Mouse (Mus musculus) intestine, embryonic 15.5 days (tissue): Measurements from ENCODE around the gene Ube2ql1. TPM values are rescaled to one million over a fixed set of nuclear protein-coding genes. Genes with fewer than 3 reads are reported as not detected.

Experiments used
- ATAC-seq: fragments of 200-750 bp; cut with Nextera tagmentation; 2 replicates; pipeline ENCODE4 v1.8.0; 2017; ENCODE audit warnings: moderate TSS enrichment, moderate library complexity
- H3K27ac ChIP-seq: fragments of 300-500 bp; sonication (generic); 2 replicates; pipeline ENCODE4 v1.5.1; 2015; ENCODE audit warnings: mild to moderate bottlenecking, inconsistent platforms
- H3K27me3 ChIP-seq: fragments of 300-500 bp; sonication (generic); replicated peaks from 2 replicates; pipeline ENCODE4 v1.6.1; 2015; ENCODE audit warnings: inconsistent platforms
- H3K36me3 ChIP-seq: fragments of 300-500 bp; sonication (generic); 2 replicates; pipeline ENCODE4 v1.6.1; 2015; ENCODE audit warnings: inconsistent platforms
- H3K4me1 ChIP-seq: fragments of 300-500 bp; sonication (generic); replicated peaks from 2 replicates; pipeline ENCODE4 v1.6.1; 2015; ENCODE audit warnings: inconsistent platforms
- H3K4me2 ChIP-seq: fragments of 300-500 bp; sonication (generic); replicated peaks from 2 replicates; pipeline ENCODE4 v1.6.1; 2015; ENCODE audit warnings: mild to moderate bottlenecking, inconsistent platforms
- H3K4me3 ChIP-seq: fragments of 300-500 bp; sonication (generic); replicated peaks from 2 replicates; pipeline ENCODE4 v1.5.1; 2015; ENCODE audit warnings: inconsistent platforms
- H3K9ac ChIP-seq: fragments of 300-500 bp; sonication (generic); 2 replicates; pipeline ENCODE4 v1.6.1; 2015; ENCODE audit warnings: inconsistent platforms
- H3K9me3 ChIP-seq: fragments of 300-500 bp; sonication (generic); 2 replicates; pipeline ENCODE4 v1.6.1; 2016; ENCODE audit warnings: inconsistent platforms
- WGBS: fragments of 180-500 bp; shearing (Covaris S2); methylation state at CpG from one replicate; pipeline ENCODE4 v1.1.7; 2015; 5-methylcytosine and 5-hydroxymethylcytosine counted together
- polyA plus RNA-seq: library from polyadenylated mRNA; unstranded; fragments of >200 nt; fragmentation: Nextera tagmentation; extraction: Ambion mirVana; gene quantifications from 2 replicates; pipeline ENCODE4 v1.2.1, GENCODE M21; 2015

The Ube2ql1 gene
- polyA plus RNA-seq, 1 experiment from 2014 or later, result 0.21 TPM

- Histone ChIP-seq H3K36me3 (no peaks in the 10 kb centered on the region), H3K4me2 (peak overlapping the region; percentile 99), H3K27me3 (peaks cover 61% of the 10 kb centered on the region), H3K4me1 (peaks cover 16% of the 10 kb centered on the region; the same call in 1 of the 2 replicates), H3K9ac (peak overlapping the region; percentile 39), H3K9me3 (no peaks in the 10 kb centered on the region), H3K4me3 (peak overlapping the region; percentile 60), H3K27ac (no peak overlapping the region)
- ATAC-seq, result peak; percentile 39; the same call in 1 of the 2 replicates
- WGBS, result 2% methylated on average over 29 of the region's 29 CpGs
These were observed 919 bp upstream of the Ube2ql1 start for GRCm38 (mm10) chr13:69740331-69741285.

GRCm38 (mm10) chr13:69739091-69739758, 464 bp downstream of the Ube2ql1 start:
- Histone ChIP-seq H3K4me2 (peak overlapping the region; percentile 99), H3K9me3 (no peaks in the 10 kb centered on the region), H3K4me3 (peak overlapping the region; percentile 60), H3K27me3 (peaks cover 69% of the 10 kb centered on the region), H3K27ac (no peak overlapping the region), H3K9ac (peak overlapping the region; percentile 49), H3K4me1 (peaks cover 16% of the 10 kb centered on the region; the same call in 1 of the 2 replicates), H3K36me3 (no peaks in the 10 kb centered on the region)
- ATAC-seq, result peak; percentile 60
- under 1% methylated on average over 75 of the region's 78 CpGs for WGBS

GRCm38 (mm10) chr13:69738461-69738971, 1.2 kb downstream of the Ube2ql1 start:
- H3K9ac ChIP-seq, result no peak overlapping the region
- peaks cover 69% of the 10 kb centered on the region for H3K27me3 ChIP-seq
- no peaks in the 10 kb centered on the region for H3K9me3 ChIP-seq

GRCm38 (mm10) chr13:69737444-69738185, 2.1 kb downstream of the Ube2ql1 start:
- 14% methylated on average over 16 of the region's 19 CpGs for WGBS
- H3K4me1 ChIP-seq, result peaks cover 16% of the 10 kb centered on the region; the same call in 1 of the 2 replicates

More at GRCm38 (mm10) chr13:69738461-69738971, 1.2 kb downstream of the Ube2ql1 start:
- peak overlapping the region; percentile 99 for H3K4me2 ChIP-seq
- H3K27ac ChIP-seq, result no peak overlapping the region
- 1% methylated on average over 40 of the region's 40 CpGs for WGBS
- H3K4me3 ChIP-seq, result peak overlapping the region; percentile 60
- peaks cover 16% of the 10 kb centered on the region; the same call in 1 of the 2 replicates for H3K4me1 ChIP-seq
- peak; percentile 41 for ATAC-seq
- H3K36me3 ChIP-seq, result no peaks in the 10 kb centered on the region

DNA sequence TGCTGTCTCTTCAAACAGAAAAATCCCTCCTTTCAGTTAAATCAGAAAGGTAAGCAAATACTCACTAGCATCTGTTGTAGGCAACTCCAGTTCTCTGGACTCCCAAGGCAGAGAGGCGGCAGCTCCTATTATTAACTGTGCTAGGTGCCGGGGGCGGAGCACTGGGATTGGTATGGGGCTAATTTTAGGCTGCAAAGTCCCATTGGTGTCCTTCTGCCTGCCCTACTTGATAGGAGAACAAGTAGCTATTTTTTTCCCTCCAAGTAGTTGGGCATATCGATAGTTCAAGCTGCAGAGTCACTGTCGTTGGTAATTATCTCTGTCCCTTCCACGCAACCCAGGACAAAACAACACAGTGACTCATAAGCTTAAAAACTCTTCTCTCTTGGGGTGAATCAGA, 7.1 kb downstream of the Ube2ql1 start:
- Histone ChIP-seq H3K9me3 (no peaks in the 10 kb centered on the region), H3K27me3 (peaks cover 28% of the 10 kb centered on the region), H3K27ac (no peak overlapping the region), H3K4me1 (no peaks in the 10 kb centered on the region), H3K4me3 (no peak overlapping the region), H3K36me3 (no peaks in the 10 kb centered on the region), H3K9ac (no peak overlapping the region), H3K4me2 (no peak overlapping the region)
- WGBS, result 94% methylated on average over 6 of the region's 6 CpGs
- no peak for ATAC-seq

More at GRCm38 (mm10) chr13:69737444-69738185, 2.1 kb downstream of the Ube2ql1 start:
- Histone ChIP-seq H3K27me3 (peaks cover 69% of the 10 kb centered on the region), H3K36me3 (no peaks in the 10 kb centered on the region), H3K9ac (no peak overlapping the region), H3K9me3 (no peaks in the 10 kb centered on the region), H3K27ac (no peak overlapping the region), H3K4me3 (no peak overlapping the region), H3K4me2 (peak overlapping the region; percentile 99)
- ATAC-seq, result no peak

- no peaks in the 10 kb centered on the region for H3K36me3 ChIP-seq
- H3K27ac ChIP-seq, result no peak overlapping the region
- H3K27me3 ChIP-seq, result no peaks in the 10 kb centered on the region
- no peak overlapping the region for H3K9ac ChIP-seq
- no peaks in the 10 kb centered on the region for H3K4me1 ChIP-seq
- H3K9me3 ChIP-seq, result no peaks in the 10 kb centered on the region
- no peak overlapping the region for H3K4me2 ChIP-seq
- ATAC-seq, result no peak
- 95% methylated on average over 3 of the region's 3 CpGs for WGBS
- no peak overlapping the region for H3K4me3 ChIP-seq
These were observed 14.3 kb downstream of the Ube2ql1 start for GRCm38 (mm10) chr13:69725376-69725775.

DNA sequence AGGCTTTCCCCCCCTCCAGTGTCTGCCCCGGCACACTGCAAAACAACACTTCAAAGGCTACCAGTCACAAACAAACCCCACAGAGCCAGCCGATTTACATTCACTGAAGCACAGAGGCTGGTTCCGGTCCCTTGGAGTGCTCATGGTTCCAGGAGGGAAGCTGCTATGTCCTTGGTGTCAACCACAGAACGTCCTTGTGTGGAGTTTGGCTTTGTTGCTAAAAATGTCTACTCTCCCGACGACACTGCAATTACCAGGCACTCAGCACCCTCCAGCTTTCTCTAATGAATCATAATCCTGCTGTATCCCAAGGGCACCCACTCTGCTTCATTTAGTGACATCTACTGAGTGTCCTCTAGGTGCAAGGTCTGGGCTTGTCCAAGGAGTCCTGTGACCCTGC, 18.5 kb downstream of the Ube2ql1 start:
- H3K4me1 ChIP-seq, result no peaks in the 10 kb centered on the region
- H3K4me2 ChIP-seq, result no peak overlapping the region
- ATAC-seq, result no peak
- H3K27ac ChIP-seq, result no peak overlapping the region
- H3K4me3 ChIP-seq, result no peak overlapping the region
- WGBS, result 16% methylated on average over 6 of the region's 6 CpGs
- no peaks in the 10 kb centered on the region for H3K27me3 ChIP-seq
- H3K9me3 ChIP-seq, result no peaks in the 10 kb centered on the region
- no peak overlapping the region for H3K9ac ChIP-seq
- H3K36me3 ChIP-seq, result no peaks in the 10 kb centered on the region

DNA sequence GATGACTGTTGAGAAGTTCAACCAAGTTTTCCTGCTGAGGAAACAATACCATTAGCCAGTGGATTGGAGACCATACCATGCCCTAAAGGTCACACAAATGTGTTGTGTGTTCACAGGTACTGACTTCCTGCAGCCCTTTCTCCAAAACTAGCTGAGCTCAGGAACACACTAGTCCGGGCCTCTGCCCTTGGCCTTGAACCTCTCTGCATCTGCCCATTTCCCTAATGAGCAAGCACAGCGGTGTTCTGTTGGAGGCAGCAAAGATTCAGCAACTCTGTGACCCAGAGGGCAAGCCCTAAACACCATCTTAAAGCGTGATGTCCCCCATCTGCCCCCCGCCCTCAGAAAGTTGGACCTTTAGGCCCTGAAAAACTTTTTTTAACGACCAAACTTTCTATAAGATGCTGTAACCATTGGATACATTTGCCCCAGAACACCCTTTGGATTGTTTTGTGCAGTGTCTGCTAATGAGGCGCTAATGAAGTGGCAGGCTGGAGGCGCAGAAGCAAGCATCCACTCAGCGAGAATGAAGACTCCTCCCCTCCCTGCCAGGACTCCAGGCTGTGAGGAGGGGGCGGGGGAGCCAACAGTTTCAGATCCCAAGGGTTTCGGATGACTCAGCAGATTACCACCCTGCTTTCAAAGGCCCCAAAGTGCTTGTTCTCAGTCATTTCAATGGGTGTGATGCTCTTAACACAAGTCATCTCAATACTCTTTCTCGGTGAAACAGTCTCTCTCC, 21.7 kb downstream of the Ube2ql1 start:
- no peaks in the 10 kb centered on the region for H3K9me3 ChIP-seq
- H3K27ac ChIP-seq, result no peak overlapping the region
- H3K4me1 ChIP-seq, result no peaks in the 10 kb centered on the region
- no peaks in the 10 kb centered on the region for H3K36me3 ChIP-seq
- H3K9ac ChIP-seq, result no peak overlapping the region
- H3K4me3 ChIP-seq, result no peak overlapping the region
- 14% methylated on average over 11 of the region's 11 CpGs for WGBS
- no peak for ATAC-seq
- H3K4me2 ChIP-seq, result no peak overlapping the region
- H3K27me3 ChIP-seq, result no peaks in the 10 kb centered on the region

GRCm38 (mm10) chr13:69708236-69708635, 31.5 kb downstream of the Ube2ql1 start:
- Histone ChIP-seq H3K27ac (no peak overlapping the region), H3K36me3 (no peaks in the 10 kb centered on the region), H3K4me3 (no peak overlapping the region), H3K9ac (no peak overlapping the region), H3K4me2 (no peak overlapping the region), H3K27me3 (no peaks in the 10 kb centered on the region), H3K4me1 (no peaks in the 10 kb centered on the region), H3K9me3 (no peaks in the 10 kb centered on the region)
- 94% methylated on average over 7 of the region's 7 CpGs for WGBS
- no peak for ATAC-seq

GRCm38 (mm10) chr13:69707496-69707895, 32.2 kb downstream of the Ube2ql1 start:
- Histone ChIP-seq H3K4me3 (no peak overlapping the region), H3K9ac (no peak overlapping the region), H3K9me3 (no peaks in the 10 kb centered on the region), H3K27ac (no peak overlapping the region), H3K36me3 (no peaks in the 10 kb centered on the region), H3K4me2 (no peak overlapping the region), H3K4me1 (no peaks in the 10 kb centered on the region), H3K27me3 (no peaks in the 10 kb centered on the region)
- no peak for ATAC-seq
- 92% methylated on average over 12 of the region's 12 CpGs for WGBS

- Histone ChIP-seq H3K9me3 (no peaks in the 10 kb centered on the region), H3K27ac (no peak overlapping the region), H3K36me3 (no peaks in the 10 kb centered on the region), H3K4me3 (no peak overlapping the region), H3K4me1 (no peaks in the 10 kb centered on the region), H3K27me3 (no peaks in the 10 kb centered on the region), H3K9ac (no peak overlapping the region), H3K4me2 (no peak overlapping the region)
- WGBS, result 24% methylated on average over 2 of the region's 2 CpGs
- no peak for ATAC-seq
These were observed 32.8 kb downstream of the Ube2ql1 start for GRCm38 (mm10) chr13:69706919-69707318.
